ENCODE assay signal across 13 mouse cellular contexts in the genomic region with DNA sequence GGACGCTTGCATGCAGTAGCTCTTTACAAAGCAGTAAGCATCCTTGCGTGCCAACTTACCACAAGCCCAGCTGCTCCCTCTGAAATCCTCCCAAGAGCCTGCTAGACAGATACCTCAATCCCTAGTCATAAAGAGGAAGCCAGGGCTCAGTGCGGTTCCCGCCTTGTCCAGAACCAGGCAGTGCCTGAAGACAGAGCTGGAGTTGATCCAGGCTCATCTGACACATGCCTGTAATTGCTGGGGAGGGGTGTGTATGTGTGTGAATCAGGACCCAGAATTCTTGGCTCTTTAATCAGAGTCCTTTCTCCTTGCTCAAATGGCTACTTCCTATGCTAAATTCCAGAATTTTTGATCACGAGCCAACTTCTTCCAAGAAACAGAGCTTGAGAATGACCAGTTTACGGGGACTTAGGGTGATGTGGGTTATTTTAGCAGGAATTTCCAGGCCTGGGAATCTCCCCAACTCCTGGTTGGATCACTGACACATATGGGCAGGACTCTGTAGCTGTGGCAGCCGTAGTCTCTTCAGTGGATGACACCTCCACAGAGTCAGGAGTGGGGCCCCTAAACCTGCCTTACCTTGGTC. TPM values are rescaled to one million over a fixed set of nuclear protein-coding genes. Genes with fewer than 3 reads are reported as not detected.
DNase-seq lines count a peak whose midpoint lies in the region; ATAC-seq and TF ChIP-seq lines count a peak whose summit lies in the region.
"Had no signal": no experiment of that assay in that cellular context is flagged by ENCODE, and none has a peak within 500 bp of the region (broad histone marks: within the 10 kb centered on the region; RNA-seq: fewer than 3 reads in every experiment).

No protein-coding gene starts in this region.

- H3K9ac ChIP-seq in heart, embryonic 16.5 days (ENCODE audit: low read length): no peak overlapping the region
- H3K9ac ChIP-seq in liver, adult 2 months (ENCODE audit: low read depth, low read length): peak overlapping the region; percentile 20; the same call in 1 of the 2 replicates
- H3K9ac ChIP-seq in intestine, embryonic 16.5 days (ENCODE audit: low read depth, low read length): no peak overlapping the region
- H3K9ac ChIP-seq: liver, embryonic 14.5 days; neural tube, embryonic 12.5 days had no signal

- TF ChIP-seq POLR2A in liver, adult 2 months (IDR thresholded peaks at IDR 0.05; ENCODE audit: extremely low read depth, insufficient read depth, low read length): no peak

- TF ChIP-seq CTCF in liver, adult 2 months (IDR thresholded peaks at IDR 0.05; ENCODE audit: low read depth, low read length): no peak

- peaks cover 3% of the 10 kb centered on the region; the same call in 1 of the 2 replicates for H3K4me1 ChIP-seq in heart, embryonic 16.5 days (ENCODE audit: control insufficient read depth, insufficient read depth, low read length)
- peaks cover 43% of the 10 kb centered on the region for H3K4me1 ChIP-seq in liver, adult 2 months (ENCODE audit: control insufficient read depth, insufficient read depth, low read length)
- peaks cover 9% of the 10 kb centered on the region; the same call in 1 of the 2 replicates for H3K4me1 ChIP-seq in intestine, embryonic 16.5 days (ENCODE audit: control insufficient read depth, insufficient read depth, low read length)
- H3K4me1 ChIP-seq: neural tube, embryonic 12.5 days had no signal

- H3K27me3 ChIP-seq in heart, embryonic 16.5 days (ENCODE audit: control insufficient read depth, insufficient read depth, low read length): no peaks in the 10 kb centered on the region
- H3K27me3 ChIP-seq in liver, adult 2 months (ENCODE audit: control insufficient read depth, insufficient read depth, low read length): no peaks in the 10 kb centered on the region
- H3K27me3 ChIP-seq in intestine, embryonic 16.5 days (replicated peaks; ENCODE audit: control insufficient read depth, insufficient read depth, low read length): no peaks in the 10 kb centered on the region

- peak; percentile 52; the same call in 1 of the 2 replicates for ATAC-seq in heart, embryonic 16.5 days (replicated peaks; ENCODE audit: extremely low read depth, insufficient read depth, low FRiP score)
- ATAC-seq in intestine, embryonic 16.5 days: peak; percentile 27; the same call in 1 of the 2 replicates
- no peak for ATAC-seq in megakaryocyte, adult 5-6 weeks (ENCODE audit: poor library complexity, severe bottlenecking)
- ATAC-seq: inflammation-experienced regulatory T-cells, adult 6 months had no signal

- H3K4me3 ChIP-seq in heart, embryonic 16.5 days (ENCODE audit: low read length): no peak overlapping the region
- no peak overlapping the region for H3K4me3 ChIP-seq in liver, adult 2 months (ENCODE audit: insufficient read depth, low read depth, low read length)
- no peak overlapping the region for H3K4me3 ChIP-seq in intestine, embryonic 16.5 days (ENCODE audit: low read length)
- H3K4me3 ChIP-seq: neural tube, embryonic 12.5 days had no signal

- no peaks in the 10 kb centered on the region for H3K9me3 ChIP-seq in heart, embryonic 16.5 days (replicated peaks; ENCODE audit: control insufficient read depth, low read length)
- H3K9me3 ChIP-seq in intestine, embryonic 16.5 days (ENCODE audit: control insufficient read depth, low read length): no peaks in the 10 kb centered on the region
- H3K9me3 ChIP-seq: neural tube, embryonic 12.5 days had no signal

- 60% methylated on average over 7 of the region's 7 CpGs for WGBS in heart, embryonic 16.5 days
- WGBS in liver, adult 2 months: 69% methylated on average over 7 of the region's 7 CpGs
- 47% methylated on average over 7 of the region's 7 CpGs for WGBS in intestine, embryonic 16.5 days

- no peak overlapping the region for H3K4me2 ChIP-seq in heart, embryonic 16.5 days (ENCODE audit: low read depth, low read length)
- no peak overlapping the region for H3K4me2 ChIP-seq in intestine, embryonic 16.5 days (ENCODE audit: low read depth, low read length)
- H3K4me2 ChIP-seq: neural tube, embryonic 12.5 days had no signal

- H3K36me3 ChIP-seq in heart, embryonic 16.5 days (ENCODE audit: control insufficient read depth, insufficient read depth): no peaks in the 10 kb centered on the region
- no peaks in the 10 kb centered on the region for H3K36me3 ChIP-seq in liver, adult 2 months (ENCODE audit: control insufficient read depth, insufficient read depth, low read length)
- no peaks in the 10 kb centered on the region for H3K36me3 ChIP-seq in intestine, embryonic 16.5 days (ENCODE audit: control insufficient read depth, insufficient read depth, low read length)
- H3K36me3 ChIP-seq: neural tube, embryonic 12.5 days had no signal

- no peak for DNase-seq in heart, adult 11 months
- DNase-seq in liver, adult 2 months (ENCODE audit: extremely low read depth, low read depth, low spot score): peak; percentile 35
- DNase-seq in liver: no peak
- peak; percentile 94 for DNase-seq in NIH3T3 (ENCODE audit: low read depth)
- DNase-seq in spleen, adult 18-20 months: no peak

- no peak overlapping the region for H3K27ac ChIP-seq in heart, embryonic 16.5 days (ENCODE audit: low read length)
- peak overlapping the region; percentile 96 for H3K27ac ChIP-seq in liver, adult 2 months (replicated peaks; ENCODE audit: insufficient read depth, low read depth, low read length)
- 0 out of 2 replicates have a peak overlapping the region, but pooled peaks have one; percentile 1 for H3K27ac ChIP-seq in intestine, embryonic 16.5 days (ENCODE audit: low read length)
- H3K27ac ChIP-seq: liver, embryonic 14.5 days; neural tube, embryonic 12.5 days had no signal

- H3K79me2 ChIP-seq in liver, adult 2 months (ENCODE audit: control insufficient read depth, insufficient read depth, low read length): no peaks in the 10 kb centered on the region

RNA-seq across cellular contexts. Expression of a gene that starts 30.3 kb away (rescaled TPM):
- 3.2 and 3.8 TPM in 2 replicates for polyA plus RNA-seq in heart, embryonic 16.5 days (2015; fragmentation: Nextera tagmentation; extraction: Ambion mirVana)
- total RNA-seq in liver, adult 2 months (2014; rRNA removed): 10.1 and 15.4 TPM in 2 replicates
- polyA plus RNA-seq in liver, adult 2 months (2012; rRNA removed): 57.1 and 103 TPM in 2 replicates
- polyA plus RNA-seq in intestine, embryonic 16.5 days (2015; fragmentation: Nextera tagmentation; extraction: Ambion mirVana): 6.2 and 7.5 TPM in 2 replicates
- not detected in 2 replicates for total RNA-seq in megakaryocyte, adult 5-6 weeks (2015)
- total RNA-seq in megakaryocyte, adult 5-6 weeks (2017): 0.07 and 0.37 TPM in 2 replicates
- polyA plus RNA-seq: inflammation-experienced regulatory T-cells, adult 6 months had no signal

RNA-seq across cellular contexts. Expression of a gene that starts 48.8 kb away (rescaled TPM):
- not detected in 2 replicates for polyA plus RNA-seq in heart, embryonic 16.5 days (2015; fragmentation: Nextera tagmentation; extraction: Ambion mirVana)
- not detected in 2 replicates for total RNA-seq in liver, adult 2 months (2014; rRNA removed)
- polyA plus RNA-seq in liver, adult 2 months (2012; rRNA removed): not detected in 2 replicates
- 2.2 and 3.7 TPM in 2 replicates for polyA plus RNA-seq in intestine, embryonic 16.5 days (2015; fragmentation: Nextera tagmentation; extraction: Ambion mirVana)
- not detected in 2 replicates for total RNA-seq in megakaryocyte, adult 5-6 weeks (2015)
- not detected in 2 replicates for total RNA-seq in megakaryocyte, adult 5-6 weeks (2017)
- total RNA-seq: MEL had no signal
- polyA plus RNA-seq: inflammation-experienced regulatory T-cells, adult 6 months; liver, embryonic 14.5 days; neural tube, embryonic 12.5 days; stomach, embryonic 14.5 days had no signal

Comparison
In these comparisons a context has a peak if more than half of its experiments do, and no peak if none do; other contexts are left out.
1. DNase-seq: peak in liver, adult 2 months (single experiment) and NIH3T3 (single experiment); none in heart, adult 11 months (single experiment), liver (single experiment) and spleen, adult 18-20 months (0 of 2).